Mouse (Mus musculus) kidney, embryonic 14.5 days (tissue): ENCODE measurements around the gene Nav2. TPM values are rescaled to one million over a fixed set of nuclear protein-coding genes. Genes with fewer than 3 reads are reported as not detected.

ENCODE experiments used
- ATAC-seq: fragments of 200-750 bp; cut with Nextera tagmentation; 2 replicates; pipeline ENCODE4 v1.8.0; 2017; ENCODE audit warnings: moderate number of reproducible peaks, mild to moderate bottlenecking, moderate TSS enrichment, moderate library complexity; ENCODE audit not compliant: low FRiP score, low TSS enrichment
- H3K27ac ChIP-seq: fragments of 300-500 bp; sonication (generic); 2 replicates; pipeline ENCODE4 v1.5.1; 2014; ENCODE audit warnings: low read depth, mild to moderate bottlenecking, low read length, moderate library complexity, mixed read lengths
- H3K27me3 ChIP-seq: fragments of 300-500 bp; sonication (generic); 2 replicates; pipeline ENCODE4 v1.6.1; 2014; ENCODE audit warnings: mild to moderate bottlenecking, low read length; ENCODE audit not compliant: control insufficient read depth, insufficient read depth
- H3K36me3 ChIP-seq: fragments of 300-500 bp; sonication (generic); 2 replicates; pipeline ENCODE4 v1.6.1; 2014; ENCODE audit warnings: low read length, mixed read lengths; ENCODE audit not compliant: control insufficient read depth, insufficient read depth
- H3K4me1 ChIP-seq: fragments of 300-500 bp; sonication (generic); 2 replicates; pipeline ENCODE4 v1.6.1; 2014; ENCODE audit warnings: low read length, mixed read lengths; ENCODE audit not compliant: control insufficient read depth, insufficient read depth
- H3K4me2 ChIP-seq: fragments of 300-500 bp; sonication (generic); replicated peaks from 2 replicates; pipeline ENCODE4 v1.6.1; 2014; ENCODE audit warnings: low read depth, mild to moderate bottlenecking, low read length
- H3K4me3 ChIP-seq: fragments of 300-500 bp; sonication (generic); 2 replicates; pipeline ENCODE4 v1.5.1; 2014; ENCODE audit warnings: mild to moderate bottlenecking, low read length
- H3K9ac ChIP-seq: fragments of 300-500 bp; sonication (generic); 2 replicates; pipeline ENCODE4 v1.6.1; 2014; ENCODE audit warnings: low read depth, mild to moderate bottlenecking, low read length, moderate library complexity
- H3K9me3 ChIP-seq: fragments of 300-500 bp; sonication (generic); 2 replicates; pipeline ENCODE4 v1.6.1; 2016; ENCODE audit warnings: low read length; ENCODE audit not compliant: control insufficient read depth
- WGBS: fragments of 180-500 bp; shearing (Covaris S2); extraction: QIAGEN DNeasy Blood & Tissue Kit; methylation state at CpG from one replicate; pipeline ENCODE4 v1.1.7; 2014; 5-methylcytosine and 5-hydroxymethylcytosine counted together
- polyA plus RNA-seq: library from polyadenylated mRNA; unstranded; fragments of >200 nt; fragmentation: Nextera tagmentation; extraction: Ambion mirVana; gene quantifications from 2 replicates; pipeline ENCODE4 v1.2.1, GENCODE M21; 2014

Gene Nav2
- polyA plus RNA-seq, 1 experiment from 2014 or later: 49.2 TPM

- H3K36me3 ChIP-seq: no peaks in the 10 kb centered on the region
- no peak overlapping the region for H3K4me2 ChIP-seq
- 72% methylated on average over 8 of the region's 8 CpGs for WGBS
- no peak overlapping the region for H3K4me3 ChIP-seq
- no peaks in the 10 kb centered on the region for H3K9me3 ChIP-seq
- no peaks in the 10 kb centered on the region for H3K27me3 ChIP-seq
- no peak overlapping the region for H3K9ac ChIP-seq
- ATAC-seq: no peak
- H3K27ac ChIP-seq: no peak overlapping the region
- no peaks in the 10 kb centered on the region for H3K4me1 ChIP-seq
These were observed 87.2 kb downstream of the Nav2 start for GRCm38 (mm10) chr7:48995701-48996100.

- H3K36me3 ChIP-seq: no peaks in the 10 kb centered on the region
- H3K4me1 ChIP-seq: no peaks in the 10 kb centered on the region
- H3K9ac ChIP-seq: no peak overlapping the region
- no peaks in the 10 kb centered on the region for H3K27me3 ChIP-seq
- H3K9me3 ChIP-seq: no peaks in the 10 kb centered on the region
- no peak overlapping the region for H3K4me2 ChIP-seq
- ATAC-seq: no peak
- H3K4me3 ChIP-seq: no peak overlapping the region
- WGBS: 46% methylated on average over 5 of the region's 5 CpGs
- H3K27ac ChIP-seq: no peak overlapping the region
These were observed 88.3 kb downstream of the Nav2 start for GRCm38 (mm10) chr7:48996829-48997228.

DNA sequence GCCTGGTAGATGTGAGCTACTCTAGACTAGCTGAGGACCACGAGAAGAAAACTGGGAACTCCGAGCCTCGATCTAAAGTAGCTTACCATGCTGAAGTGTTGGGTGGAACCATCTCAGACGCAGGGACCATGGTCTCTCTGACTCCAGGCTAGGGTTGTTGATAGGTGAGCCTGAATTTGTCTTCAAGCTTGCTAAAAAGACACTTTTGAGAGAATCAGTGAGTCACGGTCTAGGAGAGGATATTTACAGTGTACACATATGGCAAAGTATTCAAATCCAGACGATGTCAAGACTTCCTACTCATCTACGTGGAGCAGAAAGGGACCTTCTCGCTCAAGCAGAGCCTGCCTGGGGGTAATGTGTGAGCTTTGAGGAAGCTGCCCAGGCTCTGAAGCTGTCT, 89.6 kb downstream of the Nav2 start:
- no peaks in the 10 kb centered on the region for H3K4me1 ChIP-seq
- no peak overlapping the region for H3K4me3 ChIP-seq
- no peak overlapping the region for H3K9ac ChIP-seq
- H3K27me3 ChIP-seq: no peaks in the 10 kb centered on the region
- H3K4me2 ChIP-seq: no peak overlapping the region
- H3K9me3 ChIP-seq: no peaks in the 10 kb centered on the region
- no peak for ATAC-seq
- no peak overlapping the region for H3K27ac ChIP-seq
- 85% methylated on average over 8 of the region's 8 CpGs for WGBS
- H3K36me3 ChIP-seq: no peaks in the 10 kb centered on the region

DNA sequence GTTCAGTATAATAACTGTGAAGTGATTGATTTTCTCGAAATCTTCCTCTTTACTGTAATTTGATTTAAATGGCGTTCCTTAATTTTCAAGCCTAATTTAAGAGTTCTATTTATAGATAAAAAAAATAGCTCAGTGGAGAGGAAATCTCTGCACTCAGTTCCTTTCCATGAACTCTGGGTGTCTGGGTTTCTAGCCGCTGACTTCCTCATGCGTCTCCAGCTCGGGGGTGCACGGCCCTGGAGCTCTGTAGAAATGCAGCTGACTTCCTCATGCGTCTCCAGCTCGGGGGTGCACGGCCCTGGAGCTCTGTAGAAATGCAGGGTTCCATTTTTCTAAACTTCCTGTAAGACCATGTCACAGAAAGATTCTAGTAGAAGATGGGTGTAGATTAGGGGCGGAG, 90.1 kb downstream of the Nav2 start:
- no peak for ATAC-seq
- 61% methylated on average over 10 of the region's 10 CpGs for WGBS
- no peaks in the 10 kb centered on the region for H3K4me1 ChIP-seq

GRCm38 (mm10) chr7:49000816-49001215, 92.3 kb downstream of the Nav2 start:
- no peaks in the 10 kb centered on the region for H3K4me1 ChIP-seq

More for the DNA sequence above, 90.1 kb downstream of the Nav2 start:
- Histone ChIP-seq H3K4me2 (no peak overlapping the region), H3K27ac (no peak overlapping the region), H3K9me3 (no peaks in the 10 kb centered on the region), H3K27me3 (no peaks in the 10 kb centered on the region), H3K9ac (no peak overlapping the region), H3K36me3 (no peaks in the 10 kb centered on the region), H3K4me3 (no peak overlapping the region)

GRCm38 (mm10) chr7:49004402-49004801, 95.9 kb downstream of the Nav2 start:
- Histone ChIP-seq H3K4me2 (no peak overlapping the region), H3K4me1 (no peaks in the 10 kb centered on the region), H3K27ac (no peak overlapping the region), H3K4me3 (no peak overlapping the region), H3K27me3 (no peaks in the 10 kb centered on the region), H3K9ac (no peak overlapping the region), H3K36me3 (no peaks in the 10 kb centered on the region), H3K9me3 (no peaks in the 10 kb centered on the region)
- no peak for ATAC-seq
- WGBS: 68% methylated on average over 5 of the region's 5 CpGs

More at GRCm38 (mm10) chr7:49000816-49001215, 92.3 kb downstream of the Nav2 start:
- H3K9ac ChIP-seq: no peak overlapping the region
- no peak overlapping the region for H3K4me3 ChIP-seq
- 76% methylated on average over 3 of the region's 3 CpGs for WGBS
- no peaks in the 10 kb centered on the region for H3K27me3 ChIP-seq
- no peak for ATAC-seq
- no peak overlapping the region for H3K27ac ChIP-seq
- H3K4me2 ChIP-seq: no peak overlapping the region
- H3K36me3 ChIP-seq: no peaks in the 10 kb centered on the region
- H3K9me3 ChIP-seq: no peaks in the 10 kb centered on the region

GRCm38 (mm10) chr7:49006886-49007285, 98.4 kb downstream of the Nav2 start:
- no peak overlapping the region for H3K9ac ChIP-seq
- H3K4me2 ChIP-seq: no peak overlapping the region
- H3K27me3 ChIP-seq: no peaks in the 10 kb centered on the region
- H3K4me1 ChIP-seq: no peaks in the 10 kb centered on the region
- no peak overlapping the region for H3K4me3 ChIP-seq
- no peak overlapping the region for H3K27ac ChIP-seq
- no peak for ATAC-seq
- H3K9me3 ChIP-seq: no peaks in the 10 kb centered on the region
- no peaks in the 10 kb centered on the region for H3K36me3 ChIP-seq
- WGBS: 16% methylated on average over 7 of the region's 7 CpGs

GRCm38 (mm10) chr7:49010739-49011138, 102.2 kb downstream of the Nav2 start:
- H3K36me3 ChIP-seq: no peaks in the 10 kb centered on the region
- H3K9me3 ChIP-seq: no peaks in the 10 kb centered on the region
- WGBS: 96% methylated on average over 6 of the region's 6 CpGs
- H3K27ac ChIP-seq: no peak overlapping the region
- H3K4me1 ChIP-seq: peaks cover 7% of the 10 kb centered on the region; the same call in 1 of the 2 replicates
- H3K4me3 ChIP-seq: no peak overlapping the region
- ATAC-seq: no peak
- no peak overlapping the region for H3K4me2 ChIP-seq
- H3K9ac ChIP-seq: no peak overlapping the region
- no peaks in the 10 kb centered on the region for H3K27me3 ChIP-seq

- 68% methylated on average over 1 of the region's 1 CpGs for WGBS
- no peak overlapping the region for H3K4me3 ChIP-seq
- no peak overlapping the region for H3K9ac ChIP-seq
- H3K27me3 ChIP-seq: no peaks in the 10 kb centered on the region
- no peak overlapping the region for H3K27ac ChIP-seq
- peaks cover 7% of the 10 kb centered on the region; the same call in 1 of the 2 replicates for H3K4me1 ChIP-seq
- no peak overlapping the region for H3K4me2 ChIP-seq
- ATAC-seq: 0 out of 2 replicates have a peak, but pooled peaks have one; percentile 24
- H3K9me3 ChIP-seq: no peaks in the 10 kb centered on the region
- H3K36me3 ChIP-seq: no peaks in the 10 kb centered on the region
These were observed 103.5 kb downstream of the Nav2 start for GRCm38 (mm10) chr7:49012027-49012426.
